Mouse (Mus musculus) retina, postnatal 1 day (tissue): ENCODE measurements around the gene Rasl11a.
"Not testable (repeated sequence)": the region's sequence is repeated elsewhere in the genome, so short reads cannot be mapped to it uniquely, and the experiment has no call there.

Source experiments
- DNase-seq: peaks from one replicate; pipeline ENCODE4 v3.0.0-alpha.2; 2012

The Rasl11a gene

GRCm38 (mm10) chr5:146893478-146894182 is 48.8 kb downstream of the Rasl11a start:
- no peak for DNase-seq

DNA sequence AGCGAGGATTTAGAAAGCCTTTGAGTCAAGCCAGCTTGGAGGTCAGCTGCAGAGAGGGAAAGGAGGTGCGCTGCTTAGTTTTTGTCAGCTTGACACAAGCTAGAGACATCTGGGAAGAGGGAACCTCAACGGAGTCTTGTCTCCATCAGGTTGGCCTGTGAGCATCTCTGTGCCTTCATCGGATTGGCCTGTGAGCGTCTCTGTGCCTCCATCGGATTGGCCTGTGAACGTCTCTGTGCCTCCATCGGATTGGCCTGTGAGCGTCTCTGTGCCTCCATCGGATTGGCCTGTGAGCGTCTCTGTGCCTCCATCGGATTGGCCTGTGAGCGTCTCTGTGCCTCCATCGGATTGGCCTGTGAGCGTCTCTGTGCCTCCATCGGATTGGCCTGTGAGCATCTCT is 50.8 kb downstream of the Rasl11a start:
- not testable (repeated sequence) for DNase-seq

DNA sequence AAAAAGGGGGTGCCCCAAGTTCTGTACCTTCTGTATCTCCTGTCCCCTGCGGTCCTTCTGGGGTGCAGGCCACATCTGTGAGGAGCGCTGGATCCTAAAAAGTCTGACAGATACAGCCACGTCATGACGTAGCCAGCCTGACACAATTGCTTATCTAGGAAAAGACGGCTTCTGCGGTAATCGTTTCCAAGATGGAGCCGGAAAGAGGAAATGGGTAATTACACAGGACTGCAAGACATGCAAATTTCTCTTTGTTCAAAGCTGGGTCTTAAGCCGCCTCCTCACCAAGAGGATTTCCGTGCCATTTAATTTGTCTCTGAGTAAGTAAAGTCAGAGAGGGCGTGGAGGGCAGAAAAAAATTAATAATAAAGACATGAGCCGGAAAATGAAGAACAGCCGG is 52.1 kb downstream of the Rasl11a start:
- no peak for DNase-seq
